Mouse (Mus musculus): Measurements from ENCODE around the gene Hyls1.
A peak's percentile ranks its signal among the peaks of the same experiment; 100 is the strongest.

Hyls1 gene

DNA sequence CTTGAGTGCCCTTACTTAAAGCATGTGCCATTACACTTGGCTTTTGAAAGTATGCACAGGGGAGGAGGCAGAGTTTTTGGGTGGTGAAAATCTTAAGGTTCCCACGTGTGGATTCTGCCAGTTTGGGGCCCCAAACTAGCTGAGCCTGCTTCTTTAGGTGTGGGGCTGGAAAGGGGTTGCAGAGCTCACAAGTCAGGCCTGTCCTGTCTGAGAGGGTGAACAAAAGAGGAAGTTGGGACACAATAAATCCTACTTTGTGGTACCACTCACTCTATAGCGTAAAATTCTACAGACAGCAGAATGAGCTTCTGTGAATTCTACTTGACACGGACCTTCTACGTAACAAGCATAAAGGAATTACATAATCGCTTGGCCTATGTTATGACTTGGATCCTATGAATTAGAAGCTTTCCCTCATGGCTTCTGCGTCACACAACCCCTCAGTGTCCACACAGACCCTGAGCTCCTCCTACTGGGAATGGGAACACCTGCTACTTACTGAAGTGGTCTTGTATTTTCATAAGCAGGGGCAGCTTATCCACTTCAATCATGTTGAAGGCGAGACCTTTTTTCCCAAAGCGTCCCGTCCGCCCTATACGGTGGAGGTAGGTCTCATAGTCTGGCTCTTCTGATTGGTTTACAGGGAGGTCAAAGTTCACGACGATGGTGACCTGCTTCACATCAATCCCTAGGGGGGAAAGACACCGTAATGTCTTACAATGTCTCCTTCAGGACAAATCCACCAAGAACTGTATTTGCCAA, 26.9 kb downstream of the Hyls1 start:
- no peak for DNase-seq (ENCODE audit: low spot score)

DNA sequence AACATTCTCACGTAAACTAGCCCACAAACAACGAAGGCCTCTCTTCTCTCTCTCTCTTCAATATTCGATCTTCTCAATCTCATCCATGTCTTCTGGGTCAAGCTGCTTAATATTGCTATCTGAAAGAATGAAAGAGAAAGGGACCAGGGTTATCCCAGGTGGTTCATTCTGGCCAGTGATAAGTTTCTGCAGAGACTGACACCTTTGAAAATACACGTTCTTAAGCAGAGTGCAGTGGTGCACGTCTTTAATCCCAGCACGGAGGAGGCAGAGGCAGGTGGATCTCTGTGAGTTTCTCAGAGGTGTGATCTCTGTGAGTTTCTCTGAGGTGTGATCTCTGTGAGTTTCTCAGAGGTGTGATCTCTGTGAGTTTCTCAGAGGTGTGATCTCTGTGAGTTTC, 28.3 kb downstream of the Hyls1 start:
- no peak for DNase-seq (ENCODE audit: low spot score)

GRCm38 (mm10) chr9:35541488-35541887, 28.7 kb downstream of the Hyls1 start:
- DNase-seq (ENCODE audit: low spot score), result peak; percentile 57

DNA sequence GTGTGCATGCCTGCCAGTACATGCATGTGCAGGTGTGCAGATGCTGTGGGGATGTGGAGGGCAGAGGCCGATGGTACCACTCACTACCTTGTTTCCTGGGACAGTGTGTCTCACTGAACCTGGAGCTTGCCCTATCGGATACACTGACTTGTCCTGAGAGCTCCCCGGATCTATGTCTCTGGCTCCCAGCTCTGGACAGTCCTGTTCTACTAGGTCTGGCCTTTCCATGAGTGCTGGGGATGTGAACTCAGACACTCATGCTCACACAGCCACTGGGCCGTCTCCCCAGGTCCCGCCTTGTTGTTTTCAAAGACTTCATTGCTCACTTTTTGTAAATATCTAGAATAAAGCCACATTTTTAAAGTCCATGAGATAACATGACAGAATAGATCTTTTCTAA, 29.2 kb downstream of the Hyls1 start:
- no peak for DNase-seq (ENCODE audit: low spot score)

DNA sequence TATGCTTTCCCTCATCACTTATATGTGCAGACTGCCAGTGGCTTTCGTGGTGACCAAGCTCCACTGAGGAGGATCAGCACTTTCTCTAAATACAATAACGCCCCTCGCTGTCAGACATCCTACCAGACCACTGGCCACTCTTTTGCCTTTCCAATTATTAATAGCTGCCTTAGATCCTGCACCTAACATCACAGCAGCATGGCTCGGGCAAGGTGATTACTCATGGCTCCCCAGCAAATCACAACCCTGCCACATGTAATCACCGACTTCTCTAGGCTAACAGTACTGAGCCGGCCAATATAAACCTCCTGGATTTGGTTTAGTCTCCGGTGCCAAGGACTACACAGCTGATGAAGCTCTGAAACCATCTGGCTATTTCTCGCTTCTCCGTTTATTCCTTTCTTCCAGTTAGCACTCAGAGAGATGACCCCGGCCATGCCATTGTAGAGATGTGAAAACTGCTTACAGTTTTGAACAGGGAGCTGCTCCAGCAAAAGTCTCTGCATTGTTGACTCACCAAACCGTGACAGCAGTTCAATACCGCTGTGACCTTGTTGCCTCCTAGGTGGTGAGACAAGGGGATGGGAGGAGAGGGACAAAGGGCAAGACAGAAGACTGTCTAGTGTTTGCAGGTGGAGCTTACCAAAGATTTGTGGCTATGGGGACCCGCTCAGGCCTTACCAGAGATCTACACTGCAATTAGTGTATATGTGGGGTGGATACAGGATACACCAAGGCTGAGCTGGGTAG, 31.0 kb downstream of the Hyls1 start:
- DNase-seq (ENCODE audit: low spot score), result peak; percentile 63

DNA sequence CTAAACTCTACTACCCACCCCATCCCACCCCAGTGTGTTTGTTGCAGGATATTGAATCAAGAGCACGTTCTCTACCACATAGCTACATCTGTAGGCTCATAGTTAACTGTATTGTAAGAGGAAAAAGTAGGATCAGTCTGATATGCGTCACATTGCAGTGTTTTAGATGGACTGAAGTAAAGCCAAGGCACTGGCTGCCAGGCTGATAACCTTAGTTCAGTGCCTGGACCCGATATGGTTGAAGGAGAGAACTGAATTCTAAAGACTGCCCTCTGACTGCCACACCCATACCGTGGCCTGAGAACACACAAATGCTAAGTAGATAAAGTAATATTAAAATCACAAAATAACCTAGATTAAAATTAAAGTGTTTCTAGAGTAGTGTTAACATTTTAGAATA, 34.3 kb downstream of the Hyls1 start:
- no peak for DNase-seq (ENCODE audit: low spot score)

GRCm38 (mm10) chr9:35535110-35535509, 35.1 kb downstream of the Hyls1 start:
- DNase-seq (ENCODE audit: low spot score), result peak; percentile 63

GRCm38 (mm10) chr9:35533266-35533665, 36.9 kb downstream of the Hyls1 start:
- DNase-seq (ENCODE audit: low spot score), result no peak

GRCm38 (mm10) chr9:35529796-35530195, 40.4 kb downstream of the Hyls1 start:
- peak; percentile 16 for DNase-seq (ENCODE audit: low spot score)

- no peak for DNase-seq (ENCODE audit: low spot score)
These were observed 41.1 kb downstream of the Hyls1 start for GRCm38 (mm10) chr9:35529141-35529540.

DNA sequence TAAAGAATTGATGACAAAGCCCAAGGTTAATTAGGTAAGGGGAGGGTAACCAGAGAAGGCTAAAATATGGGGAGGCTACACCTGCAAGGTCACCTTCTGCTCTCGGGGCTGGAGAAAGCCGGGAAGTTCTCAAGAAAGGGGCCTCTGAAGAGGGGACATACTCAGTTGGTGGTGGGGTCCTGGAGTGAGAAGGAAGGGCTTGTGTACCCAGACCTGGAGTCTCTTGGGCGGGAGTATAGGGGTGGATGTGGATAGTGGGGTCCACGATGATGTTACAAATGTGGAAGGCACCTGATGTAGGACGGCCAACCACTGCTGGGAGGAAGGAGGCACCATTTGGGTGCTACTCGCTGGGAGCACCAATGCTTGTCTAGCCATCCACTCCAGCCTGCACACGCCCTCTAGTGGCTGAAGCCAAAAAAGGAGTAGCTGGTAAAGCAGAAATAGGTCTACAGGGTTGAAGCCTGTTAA, 46.2 kb downstream of the Hyls1 start:
- peak; percentile 41 for DNase-seq (ENCODE audit: low spot score)

DNA sequence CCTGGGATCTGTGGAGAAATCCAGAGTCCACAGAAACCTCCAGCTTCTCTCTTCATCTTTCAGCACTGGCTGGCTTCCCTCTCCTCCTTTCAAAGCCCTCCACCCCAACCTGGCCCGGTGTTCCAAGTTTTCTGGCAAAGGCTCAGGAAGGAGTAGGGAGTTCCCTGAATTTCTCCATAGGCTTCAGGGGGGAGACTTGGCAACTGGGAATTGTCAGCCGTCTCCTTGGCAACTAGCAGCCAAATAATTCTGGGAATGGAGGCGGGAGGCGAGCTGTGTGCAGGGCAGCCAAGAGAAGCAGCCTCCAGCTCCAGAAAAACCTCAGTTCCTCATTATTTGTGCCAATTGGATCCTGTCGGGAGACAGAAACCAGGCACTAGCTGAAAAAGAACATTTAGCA, 46.7 kb downstream of the Hyls1 start:
- no peak for DNase-seq (ENCODE audit: low spot score)

DNA sequence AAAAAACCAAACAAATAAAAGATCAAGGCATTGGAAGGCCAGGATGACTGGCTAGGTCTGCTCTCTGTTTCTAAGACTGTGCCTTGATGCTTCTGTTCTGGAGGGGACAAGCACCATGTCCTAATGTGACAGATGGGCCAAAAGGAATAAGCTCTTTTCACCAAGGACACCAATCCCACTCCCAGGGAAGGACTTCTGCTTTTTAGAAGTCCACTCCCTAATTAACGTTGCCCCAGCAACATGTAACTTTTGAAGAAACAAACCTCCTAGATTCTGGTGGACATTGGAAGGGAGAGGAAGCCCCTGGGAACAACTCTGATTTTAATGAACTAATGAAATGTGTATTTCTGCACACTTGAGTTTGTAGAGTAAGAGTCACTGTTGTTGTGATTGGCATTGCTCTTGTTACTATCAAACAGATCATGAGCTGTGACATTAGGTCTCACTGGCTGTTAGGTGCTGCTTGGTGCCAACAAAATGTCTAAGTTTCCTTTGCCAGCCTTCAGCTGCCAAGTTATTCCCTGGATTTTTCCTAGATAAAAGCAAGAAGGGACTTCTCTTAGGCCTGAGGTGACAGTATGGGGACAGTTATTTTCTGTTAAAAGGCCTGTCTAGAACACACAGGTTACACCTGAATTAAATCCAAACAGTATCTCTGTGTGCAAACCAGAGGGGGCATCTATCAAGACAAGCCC, 47.2 kb downstream of the Hyls1 start:
- no peak for DNase-seq (ENCODE audit: low spot score)

GRCm38 (mm10) chr9:35522241-35522640, 48.0 kb downstream of the Hyls1 start:
- DNase-seq (ENCODE audit: low spot score), result no peak

DNA sequence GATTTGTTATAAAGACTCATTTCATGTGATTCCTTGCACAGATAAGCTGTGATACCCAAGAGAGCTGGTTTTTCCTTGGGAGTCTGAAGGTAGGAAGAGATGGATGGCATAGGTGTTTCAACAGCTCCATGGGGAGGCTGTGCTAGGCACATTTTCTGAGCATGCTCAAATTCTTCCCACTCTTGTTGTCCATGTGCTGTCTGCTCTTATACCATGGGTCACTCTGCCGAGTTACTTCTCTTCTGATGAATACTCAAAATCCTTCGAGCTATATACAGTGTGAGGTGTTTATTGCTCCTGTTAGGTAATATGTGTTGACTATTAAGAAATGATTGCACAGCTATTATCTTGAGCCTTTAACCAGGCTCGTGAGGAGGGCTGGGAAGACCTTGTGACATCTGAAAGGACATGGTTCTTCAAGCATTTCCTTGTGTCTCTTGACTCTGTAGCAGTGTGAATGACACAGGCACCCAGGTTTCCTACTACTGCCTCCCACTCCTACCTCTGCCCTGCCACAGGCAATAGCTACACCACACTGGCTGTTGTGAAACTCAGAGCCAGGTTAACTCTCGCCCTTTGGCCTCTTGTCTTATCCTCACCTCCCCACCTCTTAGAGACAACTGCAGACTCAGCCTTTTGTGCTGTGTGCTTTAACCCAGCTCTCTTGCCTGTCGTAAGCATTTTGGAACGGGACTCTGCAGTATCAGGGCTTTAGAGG, 49.4 kb downstream of the Hyls1 start:
- peak; percentile 83 for DNase-seq (ENCODE audit: low spot score)

DNA sequence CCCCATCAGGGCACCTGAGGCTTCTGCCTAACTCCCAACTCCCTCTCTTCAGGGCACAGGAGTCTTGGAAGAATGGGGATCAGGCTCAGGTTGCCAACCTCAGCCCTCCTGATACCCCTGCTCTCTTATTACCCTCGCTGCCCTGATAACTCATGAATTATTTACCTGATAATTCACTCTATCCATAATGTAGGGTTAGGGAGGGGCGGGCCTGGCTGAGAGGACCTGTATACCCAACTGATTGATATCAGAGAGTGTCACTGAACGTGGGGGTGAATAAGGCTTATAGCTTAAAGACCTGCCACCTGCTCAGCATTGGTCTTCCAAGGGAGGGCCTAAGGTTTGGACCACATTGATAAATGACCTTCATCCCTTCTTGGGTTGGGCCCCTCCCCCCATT, 52.0 kb downstream of the Hyls1 start, which contains the start of gene Gm1113:
Gene Gm1113, minus strand, starts transcription at position 101 of the 400 bp plus-strand sequence.
- DNase-seq (ENCODE audit: low spot score), result no peak

DNA sequence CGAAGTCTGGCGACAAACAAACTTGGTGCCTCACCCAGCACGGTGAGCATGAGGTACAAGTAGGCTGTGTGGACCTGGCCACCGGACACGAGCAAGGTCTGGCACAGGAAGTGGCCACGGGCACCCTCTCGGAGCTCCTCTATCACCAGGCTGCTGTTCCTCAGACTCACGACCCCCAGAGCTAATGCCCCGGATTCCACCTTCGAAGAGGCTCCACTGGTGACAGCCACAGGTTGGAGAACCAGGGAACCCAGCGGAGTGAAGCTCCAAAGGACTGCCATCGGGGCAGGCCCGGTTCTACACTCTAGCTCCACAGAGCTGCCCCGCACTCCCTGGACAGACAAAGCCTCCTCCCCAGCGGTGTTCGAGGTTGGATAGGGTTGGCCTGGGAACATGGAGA, 53.5 kb downstream of the Hyls1 start:
- DNase-seq (ENCODE audit: low spot score), result no peak

- no peak for DNase-seq (ENCODE audit: low spot score)
These were observed 54.0 kb downstream of the Hyls1 start for GRCm38 (mm10) chr9:35516182-35516581.

DNA sequence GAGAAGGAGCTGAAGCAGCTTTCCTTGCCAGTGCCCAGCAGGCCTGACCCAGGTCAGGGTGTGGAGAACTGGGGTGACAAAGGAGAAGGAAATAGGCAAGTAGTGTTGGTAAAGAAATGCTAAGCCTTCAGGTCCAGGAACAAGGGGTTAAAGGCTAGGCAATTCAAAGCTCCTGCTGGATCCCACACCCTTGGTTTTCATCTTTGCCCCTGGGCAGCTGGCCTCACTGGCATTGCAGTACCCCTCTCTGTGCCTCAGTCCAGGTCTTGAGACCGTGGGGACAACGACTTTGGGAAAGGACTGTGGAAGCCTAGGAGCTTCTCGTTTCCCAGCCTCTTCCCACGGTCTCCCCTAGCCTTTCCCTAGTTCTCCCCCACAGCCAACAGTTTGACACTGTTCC, 56.3 kb downstream of the Hyls1 start:
- no peak for DNase-seq (ENCODE audit: low spot score)
